ENCODE assay signal across 9 mouse cellular contexts in genomic region chrX:37191744-37192379, GRCm38 (mm10). TPM values are rescaled to one million over a fixed set of nuclear protein-coding genes. Genes with fewer than 3 reads are reported as not detected.
DNase-seq lines count a peak whose midpoint lies in the region; ATAC-seq lines count a peak whose summit lies in the region.
"Had no signal": no experiment of that assay in that cellular context is flagged by ENCODE, and none has a peak within 500 bp of the region (broad histone marks: within the 10 kb centered on the region; RNA-seq: fewer than 3 reads in every experiment).

No protein-coding gene starts in this region.

- H3K27me3 ChIP-seq in embryonic facial prominence, embryonic 14.5 days (replicated peaks; ENCODE audit: control insufficient read depth, insufficient read depth, low read length): no peaks in the 10 kb centered on the region
- H3K27me3 ChIP-seq in intestine, embryonic 15.5 days (replicated peaks): no peaks in the 10 kb centered on the region
- peaks cover 14% of the 10 kb centered on the region for H3K27me3 ChIP-seq in megakaryocyte, embryonic 14.5 days (replicated peaks)
- no peaks in the 10 kb centered on the region for H3K27me3 ChIP-seq in stomach, embryonic 16.5 days (ENCODE audit: control insufficient read depth, insufficient read depth, low read length)

- H3K9me3 ChIP-seq in embryonic facial prominence, embryonic 14.5 days (ENCODE audit: control insufficient read depth, low read length): no peaks in the 10 kb centered on the region
- H3K9me3 ChIP-seq in intestine, embryonic 15.5 days: no peaks in the 10 kb centered on the region
- peaks cover 13% of the 10 kb centered on the region for H3K9me3 ChIP-seq in megakaryocyte, embryonic 14.5 days
- H3K9me3 ChIP-seq in stomach, embryonic 16.5 days (replicated peaks; ENCODE audit: control insufficient read depth, low read length): no peaks in the 10 kb centered on the region

- no peak overlapping the region for H3K27ac ChIP-seq in embryonic facial prominence, embryonic 14.5 days (replicated peaks; ENCODE audit: low read depth, low read length)
- H3K27ac ChIP-seq in intestine, embryonic 15.5 days: peak overlapping the region; percentile 51; the same call in 1 of the 2 replicates
- H3K27ac ChIP-seq in stomach, embryonic 16.5 days (ENCODE audit: low read length): no peak overlapping the region

- 38% methylated on average over 28 of the region's 28 CpGs for WGBS in embryonic facial prominence, embryonic 14.5 days
- WGBS in intestine, embryonic 15.5 days: 28% methylated on average over 28 of the region's 28 CpGs
- 21% methylated on average over 28 of the region's 28 CpGs for WGBS in stomach, embryonic 16.5 days

- no peaks in the 10 kb centered on the region for H3K36me3 ChIP-seq in embryonic facial prominence, embryonic 14.5 days (ENCODE audit: control insufficient read depth, insufficient read depth, low read length)
- no peaks in the 10 kb centered on the region for H3K36me3 ChIP-seq in intestine, embryonic 15.5 days
- H3K36me3 ChIP-seq in megakaryocyte, embryonic 14.5 days (replicated peaks; ENCODE audit: low read length): peaks cover 13% of the 10 kb centered on the region
- H3K36me3 ChIP-seq in stomach, embryonic 16.5 days (ENCODE audit: control insufficient read depth, insufficient read depth, low read length): no peaks in the 10 kb centered on the region

- no peaks in the 10 kb centered on the region for H3K4me1 ChIP-seq in embryonic facial prominence, embryonic 14.5 days (ENCODE audit: control insufficient read depth, insufficient read depth, low read length)
- H3K4me1 ChIP-seq in intestine, embryonic 15.5 days (replicated peaks): no peaks in the 10 kb centered on the region
- H3K4me1 ChIP-seq in megakaryocyte, embryonic 14.5 days: peaks cover 6% of the 10 kb centered on the region
- no peaks in the 10 kb centered on the region for H3K4me1 ChIP-seq in stomach, embryonic 16.5 days (ENCODE audit: control insufficient read depth, insufficient read depth, low read length)

- peak overlapping the region; percentile 61 for H3K4me2 ChIP-seq in embryonic facial prominence, embryonic 14.5 days (ENCODE audit: low read depth, low read length)
- H3K4me2 ChIP-seq in intestine, embryonic 15.5 days (replicated peaks): peak overlapping the region; percentile 65
- H3K4me2 ChIP-seq in stomach, embryonic 16.5 days (ENCODE audit: low read depth, low read length): peak overlapping the region; percentile 61

- H3K4me3 ChIP-seq in embryonic facial prominence, embryonic 14.5 days (ENCODE audit: low read depth, low read length): peak overlapping the region; percentile 57
- peak overlapping the region; percentile 50 for H3K4me3 ChIP-seq in intestine, embryonic 15.5 days (replicated peaks)
- H3K4me3 ChIP-seq in megakaryocyte, embryonic 14.5 days (replicated peaks): peak overlapping the region; percentile 93
- peak overlapping the region; percentile 62 for H3K4me3 ChIP-seq in stomach, embryonic 16.5 days (replicated peaks; ENCODE audit: low read length)

- DNase-seq in adrenal gland, adult 2 months: peak; percentile 10
- no peak for DNase-seq in adrenal gland, postnatal 4 days (ENCODE audit: low spot score in 2 of 2)
- peak; percentile 10 for DNase-seq in right cerebral cortex, adult 18-20 months
- no peak for DNase-seq in right cerebral cortex, postnatal 36 days (ENCODE audit: low spot score in 2 of 2)
- DNase-seq in embryonic facial prominence, embryonic 14.5 days (ENCODE audit: low spot score): no peak

- H3K9ac ChIP-seq in embryonic facial prominence, embryonic 14.5 days (ENCODE audit: low read depth, low read length): peak overlapping the region; percentile 68
- peak overlapping the region; percentile 44 for H3K9ac ChIP-seq in intestine, embryonic 15.5 days
- H3K9ac ChIP-seq in stomach, embryonic 16.5 days (ENCODE audit: low read length): peak overlapping the region; percentile 71

- peak; percentile 13; the same call in 1 of the 2 replicates for ATAC-seq in embryonic facial prominence, embryonic 14.5 days (ENCODE audit: low read depth)
- peak; percentile 30 for ATAC-seq in intestine, embryonic 15.5 days
- ATAC-seq in stomach, embryonic 16.5 days (ENCODE audit: insufficient read depth, low FRiP score): no peak

RNA-seq across cellular contexts. Expression of gene Rnf113a1, which starts 0.8 kb away (rescaled TPM):
- total RNA-seq in adrenal gland, adult 2 months (2021): 1 to 10 TPM; 3.1 to 5.3 TPM
- polyA plus RNA-seq in adrenal gland, adult 2 months (2012; rRNA removed): 1.4 and 1.8 TPM in 2 replicates
- total RNA-seq in adrenal gland, postnatal 4 days (2021): 1 to 10 TPM; 4.9 to 5.7 TPM
- polyA plus RNA-seq in embryonic facial prominence, embryonic 14.5 days (2014; fragmentation: Nextera tagmentation; extraction: Ambion mirVana): 8.8 and 9.9 TPM in 2 replicates
- 8.3 and 9.3 TPM in 2 replicates for polyA plus RNA-seq in intestine, embryonic 15.5 days (2015; fragmentation: Nextera tagmentation; extraction: Ambion mirVana)
- 3.0 TPM in 1 of 2 replicates, not detected in the other for polyA plus RNA-seq in megakaryocyte, embryonic 14.5 days (2012; ENCODE audit: insufficient read depth, low replicate concordance)
- 9.1 and 10.1 TPM in 2 replicates for polyA plus RNA-seq in stomach, embryonic 16.5 days (2015; fragmentation: Nextera tagmentation; extraction: Ambion mirVana)

RNA-seq across cellular contexts. Expression of gene Ndufa1, which starts 0.9 kb away (rescaled TPM):
- total RNA-seq in adrenal gland, adult 2 months (2021): 100 to 1,000 TPM; 364 to 574 TPM
- 83.7 and 84.5 TPM in 2 replicates for polyA plus RNA-seq in adrenal gland, adult 2 months (2012; rRNA removed)
- total RNA-seq in adrenal gland, postnatal 4 days (2021): 100 to 1,000 TPM; 215 to 220 TPM
- 469 and 531 TPM in 2 replicates for polyA plus RNA-seq in embryonic facial prominence, embryonic 14.5 days (2014; fragmentation: Nextera tagmentation; extraction: Ambion mirVana)
- polyA plus RNA-seq in intestine, embryonic 15.5 days (2015; fragmentation: Nextera tagmentation; extraction: Ambion mirVana): 385 and 424 TPM in 2 replicates
- 38.5 and 272 TPM in 2 replicates for polyA plus RNA-seq in megakaryocyte, embryonic 14.5 days (2012; ENCODE audit: insufficient read depth, low replicate concordance)
- polyA plus RNA-seq in stomach, embryonic 16.5 days (2015; fragmentation: Nextera tagmentation; extraction: Ambion mirVana): 398 and 416 TPM in 2 replicates

RNA-seq across cellular contexts. Expression of gene Gm9, which starts 19.0 kb away (rescaled TPM):
- total RNA-seq in adrenal gland, adult 2 months (2021): not detected
- polyA plus RNA-seq in adrenal gland, adult 2 months (2012; rRNA removed): not detected in 2 replicates
- not detected for total RNA-seq in adrenal gland, postnatal 4 days (2021)
- not detected in 2 replicates for polyA plus RNA-seq in embryonic facial prominence, embryonic 14.5 days (2014; fragmentation: Nextera tagmentation; extraction: Ambion mirVana)
- polyA plus RNA-seq in intestine, embryonic 15.5 days (2015; fragmentation: Nextera tagmentation; extraction: Ambion mirVana): not detected in 2 replicates
- not detected in 2 replicates for polyA plus RNA-seq in megakaryocyte, embryonic 14.5 days (2012; ENCODE audit: insufficient read depth, low replicate concordance)
- polyA plus RNA-seq in stomach, embryonic 16.5 days (2015; fragmentation: Nextera tagmentation; extraction: Ambion mirVana): not detected in 2 replicates
- total RNA-seq: heart, adult 18-20 months had no signal

RNA-seq across cellular contexts. Expression of gene Akap14, which starts 23.2 kb away (rescaled TPM):
- total RNA-seq in adrenal gland, adult 2 months (2021): not detected
- not detected in 2 replicates for polyA plus RNA-seq in adrenal gland, adult 2 months (2012; rRNA removed)
- total RNA-seq in adrenal gland, postnatal 4 days (2021): not detected
- polyA plus RNA-seq in embryonic facial prominence, embryonic 14.5 days (2014; fragmentation: Nextera tagmentation; extraction: Ambion mirVana): 0.26 and 0.82 TPM in 2 replicates
- polyA plus RNA-seq in intestine, embryonic 15.5 days (2015; fragmentation: Nextera tagmentation; extraction: Ambion mirVana): 0.11 TPM in 1 of 2 replicates, not detected in the other
- polyA plus RNA-seq in megakaryocyte, embryonic 14.5 days (2012; ENCODE audit: insufficient read depth, low replicate concordance): not detected in 2 replicates
- not detected in 2 replicates for polyA plus RNA-seq in stomach, embryonic 16.5 days (2015; fragmentation: Nextera tagmentation; extraction: Ambion mirVana)
- total RNA-seq: heart, adult 18-20 months had no signal

RNA-seq across cellular contexts. Expression of gene Rhox1, which starts 30.2 kb away (rescaled TPM):
- not detected for total RNA-seq in adrenal gland, adult 2 months (2021)
- polyA plus RNA-seq in adrenal gland, adult 2 months (2012; rRNA removed): not detected in 2 replicates
- not detected for total RNA-seq in adrenal gland, postnatal 4 days (2021)
- polyA plus RNA-seq in embryonic facial prominence, embryonic 14.5 days (2014; fragmentation: Nextera tagmentation; extraction: Ambion mirVana): not detected in 2 replicates
- polyA plus RNA-seq in intestine, embryonic 15.5 days (2015; fragmentation: Nextera tagmentation; extraction: Ambion mirVana): not detected in 2 replicates
- polyA plus RNA-seq in megakaryocyte, embryonic 14.5 days (2012; ENCODE audit: insufficient read depth, low replicate concordance): not detected in 2 replicates
- polyA plus RNA-seq in stomach, embryonic 16.5 days (2015; fragmentation: Nextera tagmentation; extraction: Ambion mirVana): not detected in 2 replicates
- total RNA-seq: heart, adult 18-20 months had no signal

Comparison
In these comparisons a context has a peak if more than half of its experiments do, and no peak if none do; other contexts are left out.
1. DNase-seq: peak in adrenal gland, adult 2 months (single experiment) and right cerebral cortex, adult 18-20 months (single experiment); none in adrenal gland, postnatal 4 days (0 of 2), right cerebral cortex, postnatal 36 days (0 of 2) and embryonic facial prominence, embryonic 14.5 days (single experiment).
2. Peak in every context shown above with its lines, with median percentiles within 50 percentile points of each other: H3K4me2 ChIP-seq, H3K4me3 ChIP-seq and H3K9ac ChIP-seq.